Comparison of ENCODE assay signal across 27 mouse cellular contexts in genomic region chr9:25541355-25541754, GRCm38 (mm10).
DNase-seq lines count a peak whose midpoint lies in the region; ATAC-seq and TF ChIP-seq lines count a peak whose summit lies in the region.
"Had no signal": no experiment of that assay in that cellular context is flagged by ENCODE, and none has a peak within 500 bp of the region (broad histone marks: within the 10 kb centered on the region; RNA-seq: fewer than 3 reads in every experiment).

No protein-coding gene starts in this region.

- peak; percentile 27 for DNase-seq in lung, postnatal 36 days
- DNase-seq in lung, postnatal 0 days (ENCODE audit: low spot score), result no peak
- DNase-seq in c-Kit-positive CD71-negative TER-119-negative erythroid progenitor cells, embryonic 14.5 days (ENCODE audit: low read depth), result peak; percentile 6
- no peak for DNase-seq in left cerebral cortex, postnatal 14 days (ENCODE audit: low spot score in 2 of 2)
- no peak for DNase-seq in left cerebral cortex, postnatal 10 days (ENCODE audit: extremely low spot score in 1 of 2, low spot score in 2 of 2)
- DNase-seq in adrenal gland, postnatal 14 days, result no peak
- DNase-seq: cerebellum, adult 18-20 months; cerebellum, postnatal 25 days; heart, postnatal 10 days; kidney, adult 18-20 months; liver, embryonic 13.5 days; midbrain, embryonic 14.5 days; right cerebral cortex, adult 18-20 months; right cerebral cortex, postnatal 4 days; thymus, postnatal 25 days had no signal

- H3K9me3 ChIP-seq in lung, postnatal 0 days (ENCODE audit: low read length), result no peaks in the 10 kb centered on the region
- H3K9me3 ChIP-seq: hindbrain, embryonic 12.5 days; limb, embryonic 12.5 days; liver, embryonic 13.5 days; lung, embryonic 15.5 days; megakaryocyte, embryonic 14.5 days; neural tube, embryonic 13.5 days; stomach, embryonic 15.5 days had no signal

- TF ChIP-seq EP300 in lung, postnatal 0 days (IDR thresholded peaks at IDR 0.05), result no peak

- H3K27me3 ChIP-seq in lung, postnatal 0 days (replicated peaks; ENCODE audit: insufficient read depth, low read length), result no peaks in the 10 kb centered on the region
- H3K27me3 ChIP-seq: hindbrain, embryonic 12.5 days; limb, embryonic 12.5 days; liver, embryonic 13.5 days; lung, embryonic 15.5 days; megakaryocyte, embryonic 14.5 days; neural tube, embryonic 13.5 days; stomach, embryonic 15.5 days had no signal

- WGBS in lung, postnatal 0 days, result 61% methylated on average over 4 of the region's 4 CpGs

- no peaks in the 10 kb centered on the region for H3K4me1 ChIP-seq in lung, postnatal 0 days (ENCODE audit: insufficient read depth, low read depth, low read length)
- H3K4me1 ChIP-seq: hindbrain, embryonic 12.5 days; lung, embryonic 15.5 days; megakaryocyte, embryonic 14.5 days; neural tube, embryonic 13.5 days; stomach, embryonic 15.5 days had no signal

- TF ChIP-seq CTCF in lung, postnatal 0 days (IDR thresholded peaks at IDR 0.05), result no peak

- no peak overlapping the region for H3K4me3 ChIP-seq in lung, postnatal 0 days (ENCODE audit: low read depth, low read length)
- H3K4me3 ChIP-seq: hindbrain, embryonic 12.5 days; limb, embryonic 12.5 days; liver, embryonic 13.5 days; lung, embryonic 15.5 days; megakaryocyte, embryonic 14.5 days; myocyte; neural tube, embryonic 13.5 days; stomach, embryonic 15.5 days had no signal

- no peak for ATAC-seq in lung, postnatal 0 days
- ATAC-seq in megakaryocyte, adult 5-6 weeks (ENCODE audit: poor library complexity, severe bottlenecking), result peak; percentile 95
- ATAC-seq: forebrain, embryonic 14.5 days; inflammation-experienced regulatory T-cells, adult 6 months had no signal

- H3K27ac ChIP-seq in lung, postnatal 0 days (ENCODE audit: low read length), result no peak overlapping the region
- H3K27ac ChIP-seq: hindbrain, embryonic 12.5 days; kidney, postnatal 0 days; limb, embryonic 12.5 days; liver, embryonic 13.5 days; lung, embryonic 15.5 days; neural tube, embryonic 13.5 days; stomach, embryonic 15.5 days had no signal

- intact Hi-C loops in left cerebral cortex, postnatal 14 days (cut with DNase I), result no loop called here
- intact Hi-C loops in left cerebral cortex, postnatal 10 days (cut with DNase I), result no loop called here

- no peak overlapping the region for H3K9ac ChIP-seq in lung, postnatal 0 days (replicated peaks; ENCODE audit: low read depth)
- H3K9ac ChIP-seq: hindbrain, embryonic 12.5 days; limb, embryonic 12.5 days; liver, embryonic 13.5 days; lung, embryonic 15.5 days; neural tube, embryonic 13.5 days; stomach, embryonic 15.5 days had no signal

- no peak overlapping the region for H3K4me2 ChIP-seq in lung, postnatal 0 days (replicated peaks; ENCODE audit: low read depth, low read length)
- H3K4me2 ChIP-seq: heart, embryonic 11.5 days; hindbrain, embryonic 12.5 days; limb, embryonic 12.5 days; liver, embryonic 13.5 days; lung, embryonic 15.5 days; neural tube, embryonic 13.5 days; stomach, embryonic 15.5 days had no signal

- no peaks in the 10 kb centered on the region for H3K36me3 ChIP-seq in lung, postnatal 0 days (ENCODE audit: insufficient read depth, low read length)
- H3K36me3 ChIP-seq: hindbrain, embryonic 12.5 days; limb, embryonic 12.5 days; liver, embryonic 13.5 days; lung, embryonic 15.5 days; neural tube, embryonic 13.5 days; stomach, embryonic 15.5 days had no signal

Comparison
In these comparisons a context has a peak if more than half of its experiments do, and no peak if none do; other contexts are left out.
1. DNase-seq: peak in lung, postnatal 36 days (single experiment) and c-Kit-positive CD71-negative TER-119-negative erythroid progenitor cells, embryonic 14.5 days (single experiment); none in lung, postnatal 0 days (single experiment), left cerebral cortex, postnatal 14 days (0 of 2), left cerebral cortex, postnatal 10 days (0 of 2) and adrenal gland, postnatal 14 days (single experiment).